Mouse (Mus musculus) hindbrain, embryonic 11.5 days (tissue): Measurements from ENCODE around the gene Fam71e1. TPM values are rescaled to one million over a fixed set of nuclear protein-coding genes. Genes with fewer than 3 reads are reported as not detected.

Experiments used
- ATAC-seq: fragments of 200-750 bp; cut with Nextera tagmentation; 2 replicates; pipeline ENCODE4 v1.8.0; 2017; ENCODE audit warnings: mild to moderate bottlenecking, moderate TSS enrichment, moderate library complexity; ENCODE audit not compliant: low FRiP score
- DNase-seq: peaks from one replicate; pipeline ENCODE4 v3.0.0-alpha.2; 2015; ENCODE audit warnings: low spot score
- H3K27ac ChIP-seq: fragments of 300-500 bp; sonication (generic); 2 replicates; pipeline ENCODE4 v1.5.1; 2014; ENCODE audit warnings: mild to moderate bottlenecking, low read depth, low read length
- H3K27me3 ChIP-seq: fragments of 300-500 bp; sonication (generic); 2 replicates; pipeline ENCODE4 v1.6.1; 2014; ENCODE audit warnings: mild to moderate bottlenecking, low read length, moderate library complexity, mixed read lengths; ENCODE audit not compliant: control insufficient read depth, insufficient read depth
- H3K36me3 ChIP-seq: fragments of 300-500 bp; sonication (generic); 2 replicates; pipeline ENCODE4 v1.6.1; 2014; ENCODE audit warnings: mild to moderate bottlenecking, low read length, moderate library complexity, mixed read lengths; ENCODE audit not compliant: control insufficient read depth, insufficient read depth
- H3K4me1 ChIP-seq: fragments of 300-500 bp; sonication (generic); replicated peaks from 2 replicates; pipeline ENCODE4 v1.6.1; 2014; ENCODE audit warnings: low read length, mixed read lengths; ENCODE audit not compliant: control insufficient read depth, insufficient read depth
- H3K4me2 ChIP-seq: fragments of 300-500 bp; sonication (generic); replicated peaks from 2 replicates; pipeline ENCODE4 v1.6.1; 2014; ENCODE audit warnings: mild to moderate bottlenecking, low read depth, low read length
- H3K4me3 ChIP-seq: fragments of 300-500 bp; sonication (generic); 2 replicates; pipeline ENCODE4 v1.5.1; 2014; ENCODE audit warnings: low read depth, low read length
- H3K9ac ChIP-seq: fragments of 300-500 bp; sonication (generic); 2 replicates; pipeline ENCODE4 v1.6.1; 2014; ENCODE audit warnings: low read depth, low read length
- H3K9me3 ChIP-seq: fragments of 300-500 bp; sonication (generic); 2 replicates; pipeline ENCODE4 v1.6.1; 2016; ENCODE audit warnings: low read length; ENCODE audit not compliant: control insufficient read depth
- WGBS: fragments of 180-500 bp; shearing (Covaris S2); extraction: QIAGEN DNeasy Blood & Tissue Kit; methylation state at CpG from one replicate; pipeline ENCODE4 v1.1.7; 2014; 5-methylcytosine and 5-hydroxymethylcytosine counted together
- polyA plus RNA-seq: library from polyadenylated mRNA; unstranded; fragments of >200 nt; fragmentation: Nextera tagmentation; extraction: Ambion mirVana; gene quantifications from 2 replicates; pipeline ENCODE4 v1.2.1, GENCODE M21; 2014

Gene Fam71e1
- polyA plus RNA-seq: 13.5 and 20.6 TPM in 2 replicates

GRCm38 (mm10) chr7:44495992-44496770 lies at the start of gene Fam71e1, which contains the start of gene Emc10:
TSS of gene Fam71e1 (plus strand) at chr7:44496581.
TSS of gene Emc10 (minus strand) at chr7:44496529.
- no peaks in the 10 kb centered on the region for H3K36me3 ChIP-seq
- peak; percentile 100 for DNase-seq
- H3K9ac ChIP-seq: peak within 1 kb of the TSS; percentile 90
- H3K4me1 ChIP-seq: peaks cover 4% of the 10 kb centered on the region; the same call in 1 of the 2 replicates
- peak within 1 kb of the TSS; percentile 77 for H3K4me3 ChIP-seq
- peak; percentile 97 for ATAC-seq
- no peaks in the 10 kb centered on the region for H3K27me3 ChIP-seq
- H3K9me3 ChIP-seq: no peaks in the 10 kb centered on the region
- under 1% methylated on average over 58 of the region's 58 CpGs for WGBS
- H3K4me2 ChIP-seq: peak within 1 kb of the TSS; percentile 91
- H3K27ac ChIP-seq: peak within 1 kb of the TSS; percentile 94

DNA sequence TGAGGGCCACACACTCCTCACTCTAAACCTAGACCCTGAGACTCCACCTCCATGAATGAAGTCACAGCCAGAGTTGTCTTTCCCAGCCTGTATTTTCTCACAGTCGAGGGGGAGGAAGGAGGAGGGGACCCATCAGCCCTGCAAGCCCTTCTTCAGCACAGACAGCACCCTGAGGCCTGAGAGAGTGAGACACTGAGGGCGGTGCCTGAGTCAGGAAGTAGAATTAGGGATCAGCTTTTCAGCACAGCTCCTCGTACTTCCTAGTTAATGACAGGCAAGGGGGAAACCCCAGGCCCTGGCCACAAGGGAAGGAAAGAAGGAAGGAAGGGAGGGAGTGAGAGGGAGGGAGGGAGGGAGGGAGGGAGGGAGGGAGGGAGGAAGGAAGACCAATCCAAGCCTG lies 43.1 kb upstream of the Fam71e1 start:
- Histone ChIP-seq H3K9ac (no peak overlapping the region), H3K4me1 (no peaks in the 10 kb centered on the region), H3K27ac (no peak overlapping the region), H3K9me3 (no peaks in the 10 kb centered on the region), H3K4me2 (no peak overlapping the region), H3K36me3 (peaks cover 13% of the 10 kb centered on the region; the same call in 1 of the 2 replicates), H3K27me3 (no peaks in the 10 kb centered on the region), H3K4me3 (no peak overlapping the region)
- DNase-seq (no peak), ATAC-seq (no peak)
- 33% methylated on average over 3 of the region's 3 CpGs for WGBS

- Histone ChIP-seq H3K9me3 (no peaks in the 10 kb centered on the region), H3K36me3 (peaks cover 10% of the 10 kb centered on the region; the same call in 1 of the 2 replicates), H3K27ac (no peak overlapping the region), H3K27me3 (peaks cover 9% of the 10 kb centered on the region), H3K9ac (no peak overlapping the region), H3K4me3 (no peak overlapping the region), H3K4me1 (no peaks in the 10 kb centered on the region), H3K4me2 (no peak overlapping the region)
- ATAC-seq (no peak), DNase-seq (no peak)
- WGBS: 89% methylated on average over 1 of the region's 1 CpGs
Measured at GRCm38 (mm10) chr7:44456302-44456701, 40.1 kb upstream of the Fam71e1 start.

DNA sequence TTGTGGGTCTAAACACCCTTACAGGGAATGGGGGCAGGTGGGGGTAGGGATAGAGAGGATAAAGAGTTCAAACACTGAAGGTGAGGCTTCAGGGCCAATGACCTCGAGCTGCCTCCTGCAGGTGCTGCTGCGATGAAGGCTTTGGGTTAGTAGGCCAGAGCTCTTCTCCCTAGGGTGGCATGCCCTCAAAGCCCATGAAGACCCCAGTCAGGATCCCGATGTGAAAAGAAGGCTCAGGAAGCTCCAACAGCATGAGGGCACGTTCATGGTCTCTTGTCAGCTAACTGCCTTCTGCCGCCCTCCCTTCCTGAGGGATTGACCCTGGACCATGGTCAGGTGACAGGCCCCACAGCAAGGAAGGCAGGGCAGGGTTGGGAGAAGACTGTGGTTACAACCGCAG lies 36.3 kb upstream of the Fam71e1 start:
- Histone ChIP-seq H3K9me3 (no peaks in the 10 kb centered on the region), H3K4me1 (peaks cover 8% of the 10 kb centered on the region), H3K4me2 (no peak overlapping the region), H3K27me3 (peaks cover 21% of the 10 kb centered on the region), H3K27ac (no peak overlapping the region), H3K9ac (no peak overlapping the region), H3K4me3 (no peak overlapping the region), H3K36me3 (peaks cover 22% of the 10 kb centered on the region; the same call in 1 of the 2 replicates)
- 76% methylated on average over 6 of the region's 6 CpGs for WGBS
- ATAC-seq: no peak
- DNase-seq: no peak

GRCm38 (mm10) chr7:44460767-44461502 lies 35.4 kb upstream of the Fam71e1 start:
- H3K27me3 ChIP-seq: peaks cover 21% of the 10 kb centered on the region
- no peak for DNase-seq
- ATAC-seq: no peak
- no peak overlapping the region for H3K9ac ChIP-seq
- H3K9me3 ChIP-seq: no peaks in the 10 kb centered on the region
- 80% methylated on average over 31 of the region's 31 CpGs for WGBS
- no peak overlapping the region for H3K4me3 ChIP-seq
- H3K27ac ChIP-seq: no peak overlapping the region
- H3K36me3 ChIP-seq: peaks cover 22% of the 10 kb centered on the region; the same call in 1 of the 2 replicates
- peaks cover 8% of the 10 kb centered on the region for H3K4me1 ChIP-seq
- H3K4me2 ChIP-seq: no peak overlapping the region

DNA sequence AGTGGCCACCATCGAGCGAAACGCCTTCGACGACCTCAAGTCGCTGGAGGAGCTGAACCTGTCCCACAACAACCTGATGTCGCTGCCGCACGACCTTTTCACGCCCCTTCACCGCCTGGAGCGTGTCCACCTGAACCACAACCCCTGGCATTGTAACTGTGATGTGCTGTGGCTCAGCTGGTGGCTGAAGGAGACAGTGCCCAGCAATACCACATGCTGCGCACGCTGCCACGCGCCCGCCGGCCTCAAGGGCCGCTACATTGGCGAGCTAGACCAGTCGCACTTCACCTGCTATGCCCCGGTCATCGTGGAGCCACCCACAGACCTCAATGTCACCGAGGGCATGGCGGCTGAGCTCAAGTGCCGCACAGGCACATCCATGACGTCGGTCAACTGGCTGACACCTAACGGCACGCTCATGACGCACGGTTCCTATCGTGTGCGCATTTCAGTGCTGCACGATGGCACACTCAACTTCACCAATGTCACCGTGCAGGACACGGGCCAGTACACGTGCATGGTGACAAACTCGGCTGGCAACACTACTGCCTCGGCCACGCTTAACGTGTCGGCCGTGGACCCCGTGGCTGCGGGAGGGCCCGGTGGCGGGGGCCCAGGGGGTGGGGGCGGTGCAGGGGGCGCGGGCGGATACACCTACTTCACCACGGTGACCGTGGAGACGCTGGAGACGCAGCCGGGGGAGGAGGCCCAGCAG lies 34.7 kb upstream of the Fam71e1 start:
- no peak overlapping the region for H3K9ac ChIP-seq
- no peak overlapping the region for H3K4me3 ChIP-seq
- DNase-seq (no peak), ATAC-seq (no peak)
- no peak overlapping the region for H3K27ac ChIP-seq
- peaks cover 8% of the 10 kb centered on the region for H3K4me1 ChIP-seq
- no peak overlapping the region for H3K4me2 ChIP-seq
- peaks cover 21% of the 10 kb centered on the region for H3K27me3 ChIP-seq
- peaks cover 22% of the 10 kb centered on the region; the same call in 1 of the 2 replicates for H3K36me3 ChIP-seq
- 64% methylated on average over 57 of the region's 57 CpGs for WGBS
- H3K9me3 ChIP-seq: no peaks in the 10 kb centered on the region

DNA sequence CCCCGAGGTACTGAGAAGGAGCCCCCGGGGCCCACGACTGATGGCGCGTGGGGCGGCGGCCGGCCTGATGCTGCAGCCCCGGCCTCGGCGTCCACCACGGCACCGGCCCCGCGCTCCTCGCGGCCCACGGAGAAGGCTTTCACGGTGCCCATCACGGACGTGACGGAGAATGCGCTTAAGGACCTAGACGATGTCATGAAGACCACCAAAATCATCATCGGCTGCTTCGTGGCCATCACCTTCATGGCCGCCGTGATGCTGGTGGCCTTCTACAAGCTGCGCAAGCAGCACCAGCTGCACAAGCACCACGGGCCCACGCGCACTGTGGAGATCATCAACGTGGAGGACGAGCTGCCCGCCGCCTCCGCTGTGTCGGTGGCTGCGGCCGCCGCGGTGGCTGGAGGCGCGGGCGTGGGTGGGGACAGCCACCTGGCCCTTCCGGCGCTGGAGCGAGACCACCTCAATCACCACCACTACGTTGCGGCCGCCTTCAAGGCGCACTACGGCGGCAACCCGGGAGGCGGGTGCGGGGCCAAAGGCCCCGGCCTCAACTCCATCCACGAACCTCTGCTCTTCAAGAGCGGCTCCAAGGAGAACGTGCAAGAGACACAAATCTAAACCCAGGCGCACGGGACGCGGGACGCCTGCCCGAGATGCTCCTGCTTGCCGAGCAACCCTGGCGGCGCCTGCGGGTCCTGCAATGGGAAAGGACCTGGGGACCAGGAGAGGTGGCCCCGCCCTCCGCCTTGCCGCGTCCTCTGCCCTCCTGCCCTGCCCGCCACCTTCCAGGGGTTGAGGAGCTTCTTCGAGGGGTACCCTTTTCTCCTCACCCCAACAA lies 33.9 kb upstream of the Fam71e1 start:
- Histone ChIP-seq H3K4me1 (peaks cover 8% of the 10 kb centered on the region), H3K9ac (no peak overlapping the region), H3K27me3 (peaks cover 21% of the 10 kb centered on the region), H3K4me3 (no peak overlapping the region), H3K36me3 (peaks cover 21% of the 10 kb centered on the region; the same call in 1 of the 2 replicates), H3K4me2 (no peak overlapping the region; the same call in 1 of the 2 replicates), H3K27ac (no peak overlapping the region), H3K9me3 (no peaks in the 10 kb centered on the region)
- ATAC-seq (no peak), DNase-seq (peak; percentile 76)
- WGBS: 20% methylated on average over 75 of the region's 77 CpGs

DNA sequence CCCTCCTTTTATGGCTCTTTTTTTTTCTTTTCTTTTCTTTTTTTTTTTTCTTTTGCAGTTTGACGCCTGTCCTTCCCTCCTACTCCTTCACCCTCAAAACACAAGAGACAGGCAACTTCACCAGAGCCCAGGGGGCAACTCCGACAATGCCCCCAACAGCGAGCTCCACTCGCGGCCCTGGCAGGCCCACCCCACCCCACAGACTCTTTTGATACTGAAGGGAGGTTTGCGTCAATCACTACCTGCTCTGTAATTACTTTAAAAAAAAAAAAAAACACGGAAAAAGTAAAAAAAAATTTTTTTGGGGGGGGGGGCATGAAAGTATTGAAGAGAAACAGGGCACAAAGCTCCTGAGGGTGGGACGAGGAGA lies 33.3 kb upstream of the Fam71e1 start:
- H3K4me1 ChIP-seq: peaks cover 8% of the 10 kb centered on the region
- no peaks in the 10 kb centered on the region for H3K9me3 ChIP-seq
- DNase-seq (no peak), ATAC-seq (no peak)
- no peak overlapping the region for H3K9ac ChIP-seq
- 36% methylated on average over 8 of the region's 8 CpGs for WGBS
- no peak overlapping the region for H3K27ac ChIP-seq
- no peak overlapping the region for H3K4me2 ChIP-seq
- H3K4me3 ChIP-seq: no peak overlapping the region
- H3K27me3 ChIP-seq: peaks cover 21% of the 10 kb centered on the region
- H3K36me3 ChIP-seq: peaks cover 17% of the 10 kb centered on the region; the same call in 1 of the 2 replicates
